Mouse (Mus musculus) forebrain, embryonic 10.5 days (tissue): ENCODE results near the gene Wdr13. TPM values are rescaled to one million over a fixed set of nuclear protein-coding genes. Genes with fewer than 3 reads are reported as not detected.

Experiments used
- DNase-seq: peaks from one replicate; pipeline ENCODE4 v3.0.0-alpha.2; 2017; ENCODE audit warnings: low spot score; ENCODE audit errors: extremely low spot score
- H3K27ac ChIP-seq: fragments of 300-500 bp; sonication (generic); 2 replicates; pipeline ENCODE4 v1.5.1; 2016; ENCODE audit warnings: mild to moderate bottlenecking
- H3K27me3 ChIP-seq: fragments of 300-500 bp; sonication (generic); 2 replicates; pipeline ENCODE4 v1.6.1; 2016; ENCODE audit warnings: mild to moderate bottlenecking; ENCODE audit not compliant: poor library complexity, severe bottlenecking
- H3K36me3 ChIP-seq: fragments of 300-500 bp; sonication (generic); replicated peaks from 2 replicates; pipeline ENCODE4 v1.6.1; 2016; ENCODE audit warnings: mild to moderate bottlenecking, moderate library complexity
- H3K4me1 ChIP-seq: fragments of 300-500 bp; sonication (generic); 2 replicates; pipeline ENCODE4 v1.6.1; 2016
- H3K4me3 ChIP-seq: fragments of 300-500 bp; sonication (generic); 2 replicates; pipeline ENCODE4 v1.5.1; 2016; ENCODE audit warnings: mild to moderate bottlenecking, moderate library complexity
- H3K9me3 ChIP-seq: fragments of 300-500 bp; sonication (generic); 2 replicates; pipeline ENCODE4 v1.6.1; 2016; ENCODE audit warnings: mild to moderate bottlenecking, moderate library complexity
- WGBS: fragments of 180-500 bp; shearing (Covaris S2); methylation state at CpG from one replicate; pipeline ENCODE4 v1.1.7; 2016; 5-methylcytosine and 5-hydroxymethylcytosine counted together
- polyA plus RNA-seq: library from polyadenylated mRNA; unstranded; fragments of >200 nt; fragmentation: Nextera tagmentation; extraction: Ambion mirVana; gene quantifications from 2 replicates; pipeline ENCODE4 v1.2.1, GENCODE M21; 2016

Wdr13 gene
- polyA plus RNA-seq, 1 experiment from 2014 or later, result 23.7 TPM

- Histone ChIP-seq H3K4me1 (peaks cover 14% of the 10 kb centered on the region), H3K27ac (no peak overlapping the region), H3K4me3 (no peak overlapping the region), H3K27me3 (no peaks in the 10 kb centered on the region), H3K9me3 (peaks cover 7% of the 10 kb centered on the region; the same call in 1 of the 2 replicates), H3K36me3 (peaks cover 67% of the 10 kb centered on the region)
- DNase-seq, result no peak
- 78% methylated on average over 3 of the region's 3 CpGs for WGBS
Measured at GRCm38 (mm10) chrX:8141058-8141457, 8.4 kb upstream of the Wdr13 start.

- DNase-seq, result no peak
- 94% methylated on average over 2 of the region's 2 CpGs for WGBS
- Histone ChIP-seq H3K4me1 (peaks cover 14% of the 10 kb centered on the region), H3K9me3 (peaks cover 4% of the 10 kb centered on the region; the same call in 1 of the 2 replicates), H3K36me3 (peaks cover 67% of the 10 kb centered on the region), H3K27me3 (no peaks in the 10 kb centered on the region), H3K27ac (no peak overlapping the region), H3K4me3 (no peak overlapping the region)
Measured at GRCm38 (mm10) chrX:8140446-8140845, 7.8 kb upstream of the Wdr13 start.

- WGBS, result 78% methylated on average over 1 of the region's 1 CpGs
- DNase-seq, result no peak
- Histone ChIP-seq H3K27me3 (no peaks in the 10 kb centered on the region), H3K36me3 (peaks cover 64% of the 10 kb centered on the region), H3K4me3 (no peak overlapping the region), H3K4me1 (peaks cover 14% of the 10 kb centered on the region), H3K27ac (no peak overlapping the region), H3K9me3 (peaks cover 4% of the 10 kb centered on the region; the same call in 1 of the 2 replicates)
Measured at GRCm38 (mm10) chrX:8139480-8139879, 6.8 kb upstream of the Wdr13 start.

- Histone ChIP-seq H3K36me3 (peaks cover 36% of the 10 kb centered on the region), H3K27ac (no peak overlapping the region), H3K4me1 (peaks cover 6% of the 10 kb centered on the region), H3K9me3 (no peaks in the 10 kb centered on the region), H3K4me3 (no peak overlapping the region), H3K27me3 (no peaks in the 10 kb centered on the region)
- 44% methylated on average over 2 of the region's 2 CpGs for WGBS
- DNase-seq, result no peak
Measured at GRCm38 (mm10) chrX:8135886-8136285, 3.2 kb upstream of the Wdr13 start.

- WGBS, result 92% methylated on average over 17 of the region's 17 CpGs
- peak overlapping the region; percentile 90 for H3K27ac ChIP-seq
- peaks cover 34% of the 10 kb centered on the region for H3K36me3 ChIP-seq
- H3K9me3 ChIP-seq, result 0 out of 2 replicates have a peak, but pooled peaks cover 3% of the 10 kb centered on the region
- peak overlapping the region; percentile 64 for H3K4me3 ChIP-seq
- DNase-seq, result no peak
- peaks cover 6% of the 10 kb centered on the region for H3K4me1 ChIP-seq
- H3K27me3 ChIP-seq, result no peaks in the 10 kb centered on the region
Measured at GRCm38 (mm10) chrX:8131393-8131792, 1.3 kb downstream of the Wdr13 start.

GRCm38 (mm10) chrX:8125235-8125634, 7.5 kb downstream of the Wdr13 start:
- no peaks in the 10 kb centered on the region for H3K4me1 ChIP-seq
- 86% methylated on average over 7 of the region's 7 CpGs for WGBS

GRCm38 (mm10) chrX:8123821-8124470, 8.7 kb downstream of the Wdr13 start:
- no peak for DNase-seq
- no peaks in the 10 kb centered on the region for H3K4me1 ChIP-seq
- peaks cover 2% of the 10 kb centered on the region; the same call in 1 of the 2 replicates for H3K9me3 ChIP-seq
- H3K27ac ChIP-seq, result no peak overlapping the region
- no peaks in the 10 kb centered on the region for H3K27me3 ChIP-seq
- peaks cover 37% of the 10 kb centered on the region for H3K36me3 ChIP-seq
- H3K4me3 ChIP-seq, result no peak overlapping the region
- WGBS, result 88% methylated on average over 6 of the region's 6 CpGs

More at GRCm38 (mm10) chrX:8125235-8125634, 7.5 kb downstream of the Wdr13 start:
- H3K27ac ChIP-seq, result no peak overlapping the region
- 0 out of 2 replicates have a peak, but pooled peaks cover 3% of the 10 kb centered on the region for H3K9me3 ChIP-seq
- no peak for DNase-seq
- H3K36me3 ChIP-seq, result peaks cover 46% of the 10 kb centered on the region
- no peak overlapping the region for H3K4me3 ChIP-seq
- no peaks in the 10 kb centered on the region for H3K27me3 ChIP-seq

- no peaks in the 10 kb centered on the region for H3K27me3 ChIP-seq
- H3K9me3 ChIP-seq, result no peaks in the 10 kb centered on the region; the same call in 1 of the 2 replicates
- DNase-seq, result no peak
- H3K4me3 ChIP-seq, result no peak overlapping the region
- H3K36me3 ChIP-seq, result no peaks in the 10 kb centered on the region; the same call in 1 of the 2 replicates
- H3K4me1 ChIP-seq, result no peaks in the 10 kb centered on the region
- no peak overlapping the region for H3K27ac ChIP-seq
Measured at GRCm38 (mm10) chrX:8117264-8117663, 15.4 kb downstream of the Wdr13 start.

GRCm38 (mm10) chrX:8115275-8115674, 17.4 kb downstream of the Wdr13 start:
- 82% methylated on average over 4 of the region's 4 CpGs for WGBS
- DNase-seq, result no peak
- Histone ChIP-seq H3K27me3 (no peaks in the 10 kb centered on the region), H3K9me3 (no peaks in the 10 kb centered on the region; the same call in 1 of the 2 replicates), H3K4me3 (no peak overlapping the region), H3K27ac (no peak overlapping the region), H3K4me1 (no peaks in the 10 kb centered on the region), H3K36me3 (no peaks in the 10 kb centered on the region; the same call in 1 of the 2 replicates)

- Histone ChIP-seq H3K36me3 (no peaks in the 10 kb centered on the region), H3K4me1 (peaks cover 15% of the 10 kb centered on the region)
- WGBS, result 93% methylated on average over 3 of the region's 3 CpGs
Measured at GRCm38 (mm10) chrX:8105019-8105418, 27.7 kb downstream of the Wdr13 start.

GRCm38 (mm10) chrX:8102213-8102668, 30.5 kb downstream of the Wdr13 start:
- Histone ChIP-seq H3K9me3 (no peaks in the 10 kb centered on the region), H3K36me3 (no peaks in the 10 kb centered on the region), H3K27me3 (no peaks in the 10 kb centered on the region), H3K4me3 (no peak overlapping the region), H3K4me1 (peaks cover 18% of the 10 kb centered on the region), H3K27ac (no peak overlapping the region)
- DNase-seq, result no peak
- WGBS, result 77% methylated on average over 7 of the region's 7 CpGs

More at GRCm38 (mm10) chrX:8105019-8105418, 27.7 kb downstream of the Wdr13 start:
- H3K27ac ChIP-seq, result no peak overlapping the region
- H3K4me3 ChIP-seq, result no peak overlapping the region
- DNase-seq, result no peak
- no peaks in the 10 kb centered on the region for H3K9me3 ChIP-seq
- no peaks in the 10 kb centered on the region for H3K27me3 ChIP-seq

- Histone ChIP-seq H3K4me3 (no peak overlapping the region), H3K9me3 (no peaks in the 10 kb centered on the region), H3K4me1 (peaks cover 18% of the 10 kb centered on the region), H3K36me3 (no peaks in the 10 kb centered on the region), H3K27me3 (no peaks in the 10 kb centered on the region), H3K27ac (peak overlapping the region; percentile 76)
- whole genome bisulfite sequencing, result 17% methylated on average over 3 of the region's 3 CpGs
- DNase-seq, result peak; percentile 72
Measured at GRCm38 (mm10) chrX:8101017-8101416, 31.7 kb downstream of the Wdr13 start.

- Histone ChIP-seq H3K4me1 (peaks cover 18% of the 10 kb centered on the region), H3K36me3 (no peaks in the 10 kb centered on the region), H3K9me3 (no peaks in the 10 kb centered on the region), H3K27me3 (no peaks in the 10 kb centered on the region), H3K27ac (no peak overlapping the region), H3K4me3 (no peak overlapping the region)
- whole genome bisulfite sequencing, result 71% methylated on average over 4 of the region's 4 CpGs
- DNase-seq, result no peak
Measured at GRCm38 (mm10) chrX:8099435-8099834, 33.3 kb downstream of the Wdr13 start.
